Mouse (Mus musculus): ENCODE data around the gene Taf6. TPM values are rescaled to one million over a fixed set of nuclear protein-coding genes. Genes with fewer than 3 reads are reported as not detected.
"Not testable (repeated sequence)": the region's sequence is repeated elsewhere in the genome, so short reads cannot be mapped to it uniquely, and the experiment has no call there.

Gene Taf6
- polyA plus RNA-seq, 2 experiments, result 32.8 to 33.2 TPM

GRCm38 (mm10) chr5:138219864-138220263 is 32.6 kb upstream of the Taf6 start:
- DNase-seq (ENCODE audit: low read depth in 3 of 3, low spot score in 3 of 3) (no peak), ATAC-seq (ENCODE audit: insufficient read depth) (no peak)
- H3K27ac ChIP-seq, result no peak overlapping the region
- no peak overlapping the region for H3K4me2 ChIP-seq (ENCODE audit: low read depth)
- H3K27me3 ChIP-seq (ENCODE audit: control insufficient read depth, insufficient read depth, low read length), result no peaks in the 10 kb centered on the region
- no peak overlapping the region for H3K9ac ChIP-seq (replicated peaks)
- no peak overlapping the region for H3K4me3 ChIP-seq (ENCODE audit: insufficient read depth in 1 of 2, low read depth in 2 of 2, low read length in 2 of 2)
- WGBS (ENCODE audit: insufficient replicate concordance), result 51% methylated on average over 2 of the region's 2 CpGs
- no peaks in the 10 kb centered on the region for H3K4me1 ChIP-seq (replicated peaks; ENCODE audit: control insufficient read depth in 2 of 2, insufficient read depth in 2 of 2, low read length in 1 of 2)
- TF ChIP-seq EP300 (IDR thresholded peaks at IDR 0.05; ENCODE audit: low read depth), result no peak
- no peak for TF ChIP-seq CTCF (IDR thresholded peaks at IDR 0.05; ENCODE audit: low read depth)
- H3K9me3 ChIP-seq (ENCODE audit: control insufficient read depth, low read length), result no peaks in the 10 kb centered on the region
- no peaks in the 10 kb centered on the region for H3K36me3 ChIP-seq (replicated peaks; ENCODE audit: control insufficient read depth, insufficient read depth, low read depth)

- WGBS (ENCODE audit: insufficient replicate concordance), result 87% methylated on average over 13 of the region's 13 CpGs
- H3K27me3 ChIP-seq (ENCODE audit: control insufficient read depth, insufficient read depth, low read length); ATAC-seq (ENCODE audit: insufficient read depth); H3K4me1 ChIP-seq (replicated peaks; ENCODE audit: control insufficient read depth in 2 of 2, insufficient read depth in 2 of 2, low read length in 1 of 2); H3K4me2 ChIP-seq (ENCODE audit: low read depth); DNase-seq (ENCODE audit: low read depth in 3 of 3, low spot score in 3 of 3); H3K9me3 ChIP-seq (ENCODE audit: control insufficient read depth, low read length); H3K27ac ChIP-seq; H3K36me3 ChIP-seq (replicated peaks; ENCODE audit: control insufficient read depth, insufficient read depth, low read depth); H3K9ac ChIP-seq (replicated peaks); H3K4me3 ChIP-seq (ENCODE audit: insufficient read depth in 1 of 2, low read depth in 2 of 2, low read length in 2 of 2): not testable (repeated sequence)
Observed at GRCm38 (mm10) chr5:138216632-138217031, 29.4 kb upstream of the Taf6 start.

DNA sequence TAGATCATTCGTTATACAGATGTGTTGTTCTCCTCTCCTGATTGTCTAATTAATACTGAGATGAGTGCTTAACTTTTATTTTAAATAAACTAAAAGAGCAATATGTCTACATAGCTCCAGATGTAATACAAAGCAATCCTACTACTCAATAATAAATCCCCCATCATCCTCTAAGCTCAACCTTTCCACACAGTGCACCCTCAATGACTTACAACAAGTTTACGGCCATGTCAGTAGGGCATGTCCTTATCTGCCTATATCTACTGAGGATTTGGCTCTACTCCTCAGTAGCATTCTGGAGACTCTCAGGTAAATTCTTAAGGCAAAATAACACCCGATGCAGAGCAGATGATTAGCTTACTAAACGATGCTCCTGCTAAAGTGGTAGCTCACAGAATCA is 20.6 kb upstream of the Taf6 start:
- H3K36me3 ChIP-seq (replicated peaks; ENCODE audit: control insufficient read depth, insufficient read depth, low read depth), result no peaks in the 10 kb centered on the region
- TF ChIP-seq CTCF (IDR thresholded peaks at IDR 0.05; ENCODE audit: low read depth) (no peak), EP300 (IDR thresholded peaks at IDR 0.05; ENCODE audit: low read depth) (no peak)

DNA sequence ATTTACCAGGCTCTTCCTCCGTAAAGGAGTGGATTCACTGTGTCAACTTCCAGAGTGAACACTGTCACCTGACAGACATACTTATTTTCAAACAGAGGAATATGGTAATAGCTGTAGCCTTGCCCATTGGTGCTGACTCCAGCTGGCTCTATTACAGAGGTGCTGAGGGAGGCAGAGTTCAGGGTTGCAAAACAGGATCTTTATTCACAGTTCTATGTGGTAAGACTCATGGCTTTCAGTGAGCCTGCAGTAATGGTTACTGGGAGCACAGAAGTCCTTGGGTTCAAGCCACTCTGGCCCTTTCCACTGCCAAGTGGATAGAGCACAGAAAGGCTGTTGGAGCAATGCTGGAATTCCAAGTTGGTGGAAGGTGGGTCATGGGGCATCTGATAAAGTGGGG is 20.0 kb upstream of the Taf6 start:
- H3K36me3 ChIP-seq (replicated peaks; ENCODE audit: control insufficient read depth, insufficient read depth, low read depth), result no peaks in the 10 kb centered on the region
- DNase-seq (ENCODE audit: low read depth in 3 of 3, low spot score in 3 of 3) (no peak), ATAC-seq (ENCODE audit: insufficient read depth) (no peak)
- TF ChIP-seq CTCF (IDR thresholded peaks at IDR 0.05; ENCODE audit: low read depth), result no peak
- TF ChIP-seq EP300 (IDR thresholded peaks at IDR 0.05; ENCODE audit: low read depth), result no peak
- no peaks in the 10 kb centered on the region for H3K27me3 ChIP-seq (ENCODE audit: control insufficient read depth, insufficient read depth, low read length)
- H3K4me1 ChIP-seq (replicated peaks; ENCODE audit: control insufficient read depth in 2 of 2, insufficient read depth in 2 of 2, low read length in 1 of 2), result no peaks in the 10 kb centered on the region
- 61% methylated on average over 1 of the region's 1 CpGs for WGBS (ENCODE audit: insufficient replicate concordance)
- no peak overlapping the region for H3K4me3 ChIP-seq (ENCODE audit: insufficient read depth in 1 of 2, low read depth in 2 of 2, low read length in 2 of 2)
- H3K27ac ChIP-seq, result no peak overlapping the region
- no peak overlapping the region for H3K4me2 ChIP-seq (ENCODE audit: low read depth)
- no peak overlapping the region for H3K9ac ChIP-seq (replicated peaks)
- no peaks in the 10 kb centered on the region; the same call in 1 of the 2 replicates for H3K9me3 ChIP-seq (ENCODE audit: control insufficient read depth, low read length)

More for the DNA sequence above, 20.6 kb upstream of the Taf6 start:
- no peak for ATAC-seq (ENCODE audit: insufficient read depth)
- Histone ChIP-seq H3K4me1 (replicated peaks; ENCODE audit: control insufficient read depth in 2 of 2, insufficient read depth in 2 of 2, low read length in 1 of 2) (no peaks in the 10 kb centered on the region), H3K27ac (no peak overlapping the region), H3K4me2 (ENCODE audit: low read depth) (no peak overlapping the region), H3K27me3 (ENCODE audit: control insufficient read depth, insufficient read depth, low read length) (no peaks in the 10 kb centered on the region), H3K9ac (replicated peaks) (no peak overlapping the region), H3K4me3 (ENCODE audit: insufficient read depth in 1 of 2, low read depth in 2 of 2, low read length in 2 of 2) (no peak overlapping the region), H3K9me3 (ENCODE audit: control insufficient read depth, low read length) (no peaks in the 10 kb centered on the region; the same call in 1 of the 2 replicates)
- 70% methylated on average over 4 of the region's 4 CpGs for WGBS (ENCODE audit: insufficient replicate concordance)
- DNase-seq (ENCODE audit: low read depth in 3 of 3, low spot score in 3 of 3), result no peak

- 60% methylated on average over 3 of the region's 3 CpGs for WGBS (ENCODE audit: insufficient replicate concordance)
- no peaks in the 10 kb centered on the region for H3K27me3 ChIP-seq (ENCODE audit: control insufficient read depth, insufficient read depth, low read length)
- H3K4me1 ChIP-seq (replicated peaks; ENCODE audit: control insufficient read depth in 2 of 2, insufficient read depth in 2 of 2, low read length in 1 of 2), result no peaks in the 10 kb centered on the region
- H3K36me3 ChIP-seq (replicated peaks; ENCODE audit: control insufficient read depth, insufficient read depth, low read depth), result no peaks in the 10 kb centered on the region
- H3K4me3 ChIP-seq (ENCODE audit: insufficient read depth in 1 of 2, low read depth in 2 of 2, low read length in 2 of 2), result no peak overlapping the region
- no peak overlapping the region for H3K4me2 ChIP-seq (ENCODE audit: low read depth)
- ATAC-seq (ENCODE audit: insufficient read depth) (no peak), DNase-seq (ENCODE audit: low read depth in 3 of 3, low spot score in 3 of 3) (no peak)
- H3K9ac ChIP-seq (replicated peaks), result no peak overlapping the region
- no peak overlapping the region for H3K27ac ChIP-seq
- TF ChIP-seq EP300 (IDR thresholded peaks at IDR 0.05; ENCODE audit: low read depth), result no peak
- no peak for TF ChIP-seq CTCF (IDR thresholded peaks at IDR 0.05; ENCODE audit: low read depth)
- H3K9me3 ChIP-seq (ENCODE audit: control insufficient read depth, low read length), result no peaks in the 10 kb centered on the region; the same call in 1 of the 2 replicates
Observed at GRCm38 (mm10) chr5:138202086-138202485, 14.8 kb upstream of the Taf6 start.

All from liver, embryonic 14.5 days (tissue).